Mouse (Mus musculus) midbrain, postnatal 0 days (tissue): ENCODE data around the gene Tmem274. TPM values are rescaled to one million over a fixed set of nuclear protein-coding genes. Genes with fewer than 3 reads are reported as not detected.

Experiments used
- ATAC-seq: fragments of 200-750 bp; cut with Nextera tagmentation; 2 replicates; pipeline ENCODE4 v1.8.0; 2017; ENCODE audit warnings: moderate number of reproducible peaks, mild to moderate bottlenecking, moderate TSS enrichment, moderate library complexity; ENCODE audit not compliant: low FRiP score
- DNase-seq: peaks from one replicate; pipeline ENCODE4 v3.0.0-alpha.2; 2015; ENCODE audit warnings: low spot score
- H3K27ac ChIP-seq: fragments of 300-500 bp; sonication (generic); 2 replicates; pipeline ENCODE4 v1.5.1; 2014; ENCODE audit warnings: low read depth, mild to moderate bottlenecking, low read length, mixed read lengths
- H3K27me3 ChIP-seq: fragments of 300-500 bp; sonication (generic); 2 replicates; pipeline ENCODE4 v1.6.1; 2014; ENCODE audit warnings: low read length, control low read depth, mixed read lengths; ENCODE audit not compliant: insufficient read depth
- H3K36me3 ChIP-seq: fragments of 300-500 bp; sonication (generic); 2 replicates; pipeline ENCODE4 v1.6.1; 2014; ENCODE audit warnings: low read length, control low read depth, mixed read lengths; ENCODE audit not compliant: insufficient read depth
- H3K4me1 ChIP-seq: fragments of 300-500 bp; sonication (generic); 2 replicates; pipeline ENCODE4 v1.6.1; 2014; ENCODE audit warnings: mild to moderate bottlenecking, control low read depth, antibody characterized with exemption, low read length, mixed read lengths; ENCODE audit not compliant: insufficient read depth
- H3K4me2 ChIP-seq: fragments of 300-500 bp; sonication (generic); 2 replicates; pipeline ENCODE4 v1.6.1; 2014; ENCODE audit warnings: low read depth, mild to moderate bottlenecking, low read length, mixed read lengths; ENCODE audit not compliant: poor library complexity, severe bottlenecking
- H3K4me3 ChIP-seq: fragments of 300-500 bp; sonication (generic); 2 replicates; pipeline ENCODE4 v1.5.1; 2014; ENCODE audit warnings: low read depth, mild to moderate bottlenecking, low read length, moderate library complexity
- H3K9ac ChIP-seq: fragments of 300-500 bp; sonication (generic); replicated peaks from 2 replicates; pipeline ENCODE4 v1.6.1; 2014; ENCODE audit warnings: mild to moderate bottlenecking, low read length, moderate library complexity, mixed read lengths; ENCODE audit not compliant: poor library complexity, severe bottlenecking
- H3K9me3 ChIP-seq: fragments of 300-500 bp; sonication (generic); 2 replicates; pipeline ENCODE4 v1.6.1; 2016; ENCODE audit warnings: low read length, control low read depth
- CTCF ChIP-seq: IDR thresholded peaks from 2 replicates; pipeline ENCODE4 v1.5.1; 2016; ENCODE audit warnings: antibody characterized with exemption, mild to moderate bottlenecking
- WGBS: fragments of 180-500 bp; shearing (Covaris S2); extraction: QIAGEN DNeasy Blood & Tissue Kit; methylation state at CpG from one replicate; pipeline ENCODE4 v1.1.7; 2014; 5-methylcytosine and 5-hydroxymethylcytosine counted together
- polyA plus RNA-seq: library from polyadenylated mRNA; unstranded; fragments of >200 nt; fragmentation: Nextera tagmentation; extraction: Ambion mirVana; gene quantifications from 2 replicates; pipeline ENCODE4 v1.2.1, GENCODE M21; 2015
- total RNA-seq: library from RNA; depleted of rRNA; stranded (reverse); fragments of >200 nt; gene quantifications from 2 replicates; pipeline ENCODE4 v1.2.3, GENCODE M21; 2014; rRNA removed

The Tmem274 gene
- total and polyA plus RNA-seq, 2 experiments from 2014 or later = not detected

DNA sequence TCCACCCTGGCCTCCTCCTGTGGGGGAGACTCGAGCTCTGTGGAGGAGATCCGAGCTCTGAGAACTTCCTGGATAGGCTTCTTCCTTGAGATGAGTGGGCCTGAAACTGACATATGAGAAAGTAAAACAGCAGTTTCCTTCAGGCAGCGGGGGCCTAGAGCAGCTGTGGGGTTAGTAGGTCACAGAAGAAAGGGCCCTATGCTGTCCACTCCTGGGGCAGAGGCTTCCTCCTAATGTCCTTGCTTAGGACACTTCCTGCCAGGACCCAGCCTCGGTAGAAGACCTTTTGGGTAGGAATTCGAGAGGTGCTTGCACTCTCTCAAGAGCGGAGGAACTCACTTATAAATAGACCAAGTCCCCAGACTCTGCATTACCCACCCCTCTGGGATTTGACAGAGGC is 52.5 kb downstream of the Tmem274 start:
- Histone ChIP-seq H3K9me3 (no peaks in the 10 kb centered on the region), H3K36me3 (0 out of 2 replicates have a peak, but pooled peaks cover 4% of the 10 kb centered on the region), H3K4me1 (0 out of 2 replicates have a peak, but pooled peaks cover 3% of the 10 kb centered on the region), H3K4me3 (no peak overlapping the region), H3K27ac (no peak overlapping the region), H3K4me2 (no peak overlapping the region), H3K9ac (no peak overlapping the region), H3K27me3 (no peaks in the 10 kb centered on the region)
- DNase-seq = no peak
- TF ChIP-seq CTCF = no peak
- no peak for ATAC-seq
- 81% methylated on average over 6 of the region's 6 CpGs for WGBS

Other genes starting within 250 kb of the Tmem274 start
- 308 and 425 TPM in 2 replicates for gene Kif1b, start 169.7 kb upstream of the Tmem274 start, total RNA-seq
- gene Kif1b, start 169.7 kb upstream of the Tmem274 start, polyA plus RNA-seq = 183 and 215 TPM in 2 replicates
- 94.4 and 113 TPM in 2 replicates for gene Ube4b, start 50.6 kb upstream of the Tmem274 start, total RNA-seq
- gene Ube4b, start 50.6 kb upstream of the Tmem274 start, polyA plus RNA-seq = 46.2 and 51.9 TPM in 2 replicates
- not detected in 2 replicates for gene Rbp7, start 22.4 kb upstream of the Tmem274 start, total RNA-seq
- gene Rbp7, start 22.4 kb upstream of the Tmem274 start, polyA plus RNA-seq = 0.44 and 0.49 TPM in 2 replicates
- gene Nmnat1, start 7.8 kb downstream of the Tmem274 start, total RNA-seq = 2.9 and 6.3 TPM in 2 replicates
- gene Nmnat1, start 7.8 kb downstream of the Tmem274 start, polyA plus RNA-seq = 4.1 and 4.3 TPM in 2 replicates
- 44.3 and 54.7 TPM in 2 replicates for gene Lzic, start 7.9 kb downstream of the Tmem274 start, total RNA-seq
- 34.4 and 39.3 TPM in 2 replicates for gene Lzic, start 7.9 kb downstream of the Tmem274 start, polyA plus RNA-seq
- 105 and 109 TPM in 2 replicates for gene Ctnnbip1, start 40.9 kb downstream of the Tmem274 start, total RNA-seq
- gene Ctnnbip1, start 40.9 kb downstream of the Tmem274 start, polyA plus RNA-seq = 116 and 117 TPM in 2 replicates
- 552 and 565 TPM in 2 replicates for gene Clstn1, start 109.1 kb downstream of the Tmem274 start, total RNA-seq
- gene Clstn1, start 109.1 kb downstream of the Tmem274 start, polyA plus RNA-seq = 196 and 209 TPM in 2 replicates
- 15.9 and 18.5 TPM in 2 replicates for gene Pik3cd, start 225.2 kb downstream of the Tmem274 start, total RNA-seq
- gene Pik3cd, start 225.2 kb downstream of the Tmem274 start, polyA plus RNA-seq = 9.7 and 10.4 TPM in 2 replicates